Mouse (Mus musculus): ENCODE data around the gene Cnmd.

Gene Cnmd

DNA sequence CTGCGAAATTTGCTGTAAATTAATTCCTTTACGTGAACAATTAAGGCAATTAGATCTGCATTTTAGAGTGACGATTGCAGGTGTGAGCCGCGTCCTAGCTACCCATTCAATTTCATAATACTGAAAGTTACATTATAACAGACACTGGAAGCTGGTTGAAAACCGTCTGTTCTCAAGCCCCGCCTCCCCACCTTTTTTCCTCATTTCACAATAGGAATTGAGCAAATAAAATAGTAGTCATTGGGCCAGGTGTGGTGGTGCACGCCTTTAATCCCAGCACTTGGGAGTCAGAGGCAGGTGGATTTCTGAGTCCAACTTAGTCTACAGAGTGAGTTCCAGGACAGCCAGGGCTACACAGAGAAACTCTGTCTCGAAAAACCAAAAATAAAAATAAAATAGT, 19.9 kb downstream of the Cnmd start:
- no peak for DNase-seq (ENCODE audit: low read depth)

DNA sequence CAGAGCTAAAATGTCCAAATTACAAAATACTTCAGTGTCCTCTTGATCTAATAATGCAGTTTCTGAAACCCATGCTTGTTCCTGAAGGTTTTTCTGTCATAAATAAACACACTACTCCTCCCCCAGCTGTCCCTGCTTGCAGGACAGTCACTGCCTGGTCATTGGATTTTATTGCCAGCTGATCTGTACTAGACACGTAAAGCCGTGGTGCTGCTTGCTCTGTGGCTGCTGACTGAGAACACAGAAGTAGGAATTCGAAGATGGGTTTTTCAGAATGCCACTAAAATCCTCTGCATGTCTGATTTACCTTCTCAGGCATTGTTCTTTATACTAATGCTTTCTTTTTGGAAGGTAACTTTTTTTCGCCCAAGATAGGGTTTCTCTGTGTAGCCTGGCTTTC, 25.2 kb downstream of the Cnmd start:
- DNase-seq (ENCODE audit: low read depth): no peak

DNA sequence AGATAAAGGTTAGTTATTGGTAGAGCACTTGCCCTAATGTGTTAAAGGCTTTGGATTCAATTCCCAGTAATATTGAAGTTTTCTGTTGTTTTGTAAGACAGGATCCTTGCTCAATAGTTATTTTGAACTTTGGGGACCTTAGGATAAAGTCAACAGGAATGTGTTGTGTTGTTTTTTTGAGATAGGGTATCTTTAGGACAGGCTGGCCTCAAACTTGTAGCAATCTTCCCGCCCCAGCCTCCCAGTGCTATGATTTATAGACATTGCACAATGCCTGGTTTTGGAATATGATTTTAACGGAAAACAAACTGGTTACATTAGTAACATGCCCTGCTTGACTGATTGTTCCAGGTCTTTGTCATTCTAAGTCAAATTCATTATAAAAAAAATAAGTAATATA, 28.8 kb downstream of the Cnmd start:
- DNase-seq (ENCODE audit: low read depth): no peak

DNA sequence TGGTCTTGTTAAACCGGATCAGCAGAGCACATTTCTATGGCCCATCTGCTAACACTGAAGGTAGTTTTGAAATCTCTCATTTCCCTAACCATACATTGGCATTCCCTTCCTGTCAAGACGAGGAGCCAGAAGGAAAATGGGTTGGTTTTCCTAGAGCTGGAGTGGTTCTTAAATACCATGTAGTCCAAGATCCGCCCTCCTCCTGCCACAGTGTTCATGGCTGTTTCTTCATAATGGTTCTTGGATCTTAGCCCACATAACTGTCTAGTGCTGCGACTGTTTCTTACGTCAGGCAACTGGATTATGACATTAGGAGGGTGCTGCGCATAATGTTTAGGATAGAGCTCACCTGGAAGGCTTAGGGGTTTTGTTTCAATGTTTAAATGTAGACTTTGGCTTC, 29.6 kb downstream of the Cnmd start:
- peak; percentile 7 for DNase-seq (ENCODE audit: low read depth)

DNA sequence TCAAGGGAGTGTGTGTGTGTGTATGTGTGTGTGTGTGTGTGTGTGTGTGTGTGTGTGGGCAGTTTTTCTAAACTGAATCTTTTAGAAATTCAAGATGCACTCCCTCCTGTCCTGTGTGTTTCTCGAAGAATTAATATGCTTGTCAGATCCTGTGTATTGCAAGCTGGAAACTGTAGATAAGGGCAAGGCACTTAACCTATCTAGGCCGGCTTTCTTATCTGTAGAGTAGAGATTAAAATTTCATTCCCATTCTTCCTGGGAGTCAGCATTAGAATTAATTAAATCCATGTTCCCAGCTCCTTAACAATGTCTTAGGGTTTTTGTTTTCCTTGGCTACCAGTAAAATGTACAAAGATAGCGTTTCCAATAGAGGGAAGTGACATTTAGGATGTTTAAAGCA, 40.8 kb downstream of the Cnmd start:
- DNase-seq (ENCODE audit: low read depth): no peak

DNA sequence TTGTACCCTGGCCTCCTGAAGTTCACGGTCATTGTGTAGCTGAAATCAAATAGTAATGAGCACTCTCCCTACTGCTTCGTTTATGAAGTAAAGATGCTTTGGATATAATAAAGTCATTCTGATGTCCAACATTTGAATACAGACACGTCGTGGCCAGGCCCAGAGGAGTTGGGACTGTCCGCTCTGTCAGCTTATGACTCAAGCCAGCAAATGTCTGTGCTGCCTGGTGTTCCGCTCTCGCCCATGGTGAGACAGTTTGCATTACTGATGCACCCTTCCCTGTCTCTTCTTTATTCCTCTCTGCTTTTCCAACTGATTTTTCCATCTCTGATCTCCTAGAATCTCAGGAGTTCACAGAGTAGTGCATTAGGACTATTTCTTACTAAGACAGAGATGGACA, 42.2 kb downstream of the Cnmd start:
- no peak for DNase-seq (ENCODE audit: low read depth)

DNA sequence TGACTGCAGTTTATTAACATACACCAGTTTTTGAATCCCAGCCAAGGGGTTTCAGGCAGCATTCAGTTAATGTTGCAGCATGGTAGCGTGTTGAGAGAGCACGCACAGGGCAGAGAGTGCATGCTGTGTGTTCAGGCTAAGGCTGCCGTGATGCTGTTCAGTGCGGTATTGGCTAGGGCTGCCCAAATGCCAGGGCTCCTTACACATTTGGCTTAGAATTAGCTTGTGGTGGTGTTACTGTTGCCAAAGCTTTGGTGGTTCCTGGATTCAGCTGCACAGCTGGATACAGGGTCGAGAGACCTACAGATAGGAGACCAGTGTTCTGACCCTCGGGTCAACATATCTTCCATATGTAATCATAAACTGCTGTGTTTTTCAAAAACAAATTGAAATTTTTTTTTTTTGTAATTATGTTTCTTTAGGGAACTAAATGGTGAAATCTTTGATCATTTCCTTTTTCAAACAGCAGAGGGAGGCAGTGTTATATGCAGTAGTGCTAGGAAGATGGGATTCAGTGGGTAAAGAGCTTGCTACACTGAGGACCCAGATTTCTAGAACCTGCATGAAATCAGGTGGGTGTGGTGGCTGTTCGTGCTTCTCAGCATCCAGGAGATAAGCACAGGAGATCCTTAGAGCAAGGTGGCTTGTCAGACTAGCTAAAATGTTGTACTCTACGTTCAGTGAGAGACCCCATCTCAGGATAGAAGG, 44.7 kb downstream of the Cnmd start:
- DNase-seq (ENCODE audit: low read depth): peak; percentile 55

DNA sequence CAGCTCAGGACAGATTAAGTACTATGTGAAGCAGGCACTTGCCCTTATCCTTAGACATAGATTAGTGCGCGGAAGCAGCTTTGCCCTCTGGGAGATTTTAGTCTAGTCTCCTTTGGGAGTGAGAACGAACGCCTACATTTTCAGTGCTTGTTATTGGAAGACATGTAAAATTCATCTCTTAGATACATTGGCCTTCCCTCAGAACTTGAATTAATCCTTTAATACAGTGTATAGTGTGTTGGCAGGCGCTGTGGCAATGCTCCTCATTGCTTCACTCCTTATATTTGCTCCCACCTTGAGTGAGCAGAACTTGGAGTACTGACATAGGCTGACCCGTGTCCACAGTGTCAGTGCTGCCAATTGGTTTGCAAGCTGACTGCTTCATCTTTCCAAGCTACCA, 53.7 kb downstream of the Cnmd start:
- no peak for DNase-seq (ENCODE audit: low read depth)

DNA sequence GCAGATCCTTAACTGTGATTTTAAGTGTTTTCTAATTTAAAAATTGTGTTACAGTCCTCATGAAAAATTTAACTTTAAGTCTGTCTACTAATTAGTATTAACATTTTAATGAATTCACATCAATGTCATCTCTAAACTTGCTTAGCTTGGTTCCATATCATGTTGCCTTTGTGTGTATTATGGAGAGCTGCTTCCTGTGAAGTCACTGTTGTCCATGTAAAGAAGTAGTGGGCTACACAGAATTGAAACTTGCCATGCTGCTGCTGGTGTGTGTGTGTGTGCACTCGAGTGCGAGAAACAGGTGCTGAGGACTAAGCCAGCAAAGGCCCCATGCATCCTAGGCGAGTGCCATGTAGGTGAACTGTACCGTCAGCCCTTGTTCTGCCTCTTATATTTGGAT, 54.6 kb downstream of the Cnmd start:
- no peak for DNase-seq (ENCODE audit: low read depth)

DNA sequence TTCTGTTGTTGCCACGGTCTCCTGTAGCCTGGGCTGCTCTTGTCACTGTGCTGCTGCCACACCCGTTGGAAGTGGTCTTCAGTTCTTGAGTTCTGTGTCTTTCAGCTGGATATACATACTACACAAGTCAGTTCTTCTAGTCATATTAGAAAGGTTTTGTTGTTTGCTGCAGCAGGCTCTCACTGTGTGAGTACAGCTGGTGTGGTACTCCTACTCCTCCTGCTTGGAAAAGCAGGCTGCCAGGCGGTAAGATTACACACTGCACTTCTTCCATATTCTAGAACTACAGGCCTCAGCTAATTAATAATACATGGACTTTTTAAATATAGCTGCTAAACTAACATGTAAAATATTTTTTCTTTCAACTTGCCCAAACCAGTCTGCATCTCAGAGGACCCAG, 55.1 kb downstream of the Cnmd start:
- no peak for DNase-seq (ENCODE audit: low read depth)

DNA sequence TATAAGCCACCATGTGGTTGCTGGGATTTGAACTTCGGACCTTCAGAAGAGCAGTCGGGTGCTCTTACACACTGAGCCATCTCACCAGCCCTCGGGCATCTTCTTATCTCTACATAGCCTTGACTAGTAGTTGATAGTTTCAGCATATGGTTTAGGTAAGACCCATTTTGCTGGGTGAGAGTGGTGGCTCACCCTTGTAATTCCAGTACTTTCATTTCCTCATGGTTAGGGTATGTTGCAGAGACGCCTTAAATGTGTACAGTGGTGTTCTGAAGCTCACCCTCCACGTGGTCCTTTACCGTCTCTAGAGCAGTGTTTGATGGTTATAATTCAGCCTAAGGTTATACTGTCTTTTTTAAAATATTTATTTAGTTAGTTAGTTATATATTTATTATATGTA, 55.6 kb downstream of the Cnmd start:
- DNase-seq (ENCODE audit: low read depth): no peak

DNA sequence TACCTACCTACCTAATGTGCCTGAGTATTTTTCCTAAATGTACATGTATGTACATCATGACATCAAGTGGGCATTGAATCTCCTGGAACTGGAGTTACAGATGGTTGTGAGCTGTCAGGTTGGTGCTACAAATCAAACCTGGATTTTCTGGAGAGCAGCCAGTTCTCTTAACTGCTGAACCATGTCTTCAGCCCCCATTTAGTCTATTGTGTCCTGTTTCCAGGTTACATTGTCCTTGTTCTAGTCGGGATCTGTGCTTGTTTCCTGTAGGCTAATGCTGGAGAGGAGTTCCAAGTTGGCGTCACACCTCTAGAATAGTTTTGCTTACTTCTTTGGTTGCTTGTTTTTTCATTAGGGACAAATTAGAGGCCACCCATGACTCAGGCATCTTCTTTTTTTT, 56.1 kb downstream of the Cnmd start:
- DNase-seq (ENCODE audit: low read depth): no peak

DNA sequence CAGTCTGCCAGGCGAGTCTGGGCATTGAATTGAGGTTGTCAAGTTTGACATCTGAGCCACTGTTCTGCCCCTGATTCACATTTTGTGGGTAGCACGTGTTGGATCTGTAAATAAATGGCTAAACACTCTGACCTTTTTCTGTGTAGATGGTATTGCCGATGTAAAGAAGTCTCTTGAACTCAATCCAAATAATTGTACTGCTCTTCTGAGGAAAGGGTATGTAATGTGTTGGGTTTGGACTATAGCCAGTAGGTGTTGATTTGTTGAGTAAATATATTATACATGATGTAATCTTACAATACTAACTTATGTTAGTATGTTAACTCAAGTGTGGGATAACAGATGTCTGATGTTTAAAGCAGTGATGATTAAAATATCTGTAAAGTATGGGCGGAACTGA, 65.4 kb downstream of the Cnmd start:
- no peak for DNase-seq (ENCODE audit: low read depth)

DNA sequence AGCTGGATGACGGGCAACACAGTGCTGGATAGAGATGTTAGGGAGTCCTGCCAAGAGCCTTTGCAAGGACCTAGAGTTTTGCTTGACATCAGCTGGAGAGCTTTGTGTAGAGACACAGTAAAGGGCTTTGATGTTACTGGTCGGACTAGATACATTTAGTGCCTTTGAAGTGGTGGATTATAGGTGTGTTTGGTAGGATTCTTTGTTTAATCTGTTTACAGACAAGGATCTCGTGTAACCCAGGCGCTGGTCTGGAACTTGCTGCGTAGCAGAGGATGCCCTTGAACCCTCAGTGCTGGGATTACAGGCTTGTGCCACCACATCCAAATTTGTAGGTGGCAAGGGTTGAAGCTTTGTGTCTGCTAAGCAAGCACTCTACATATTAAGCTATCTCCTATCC, 67.9 kb downstream of the Cnmd start:
- no peak for DNase-seq (ENCODE audit: low read depth)

DNA sequence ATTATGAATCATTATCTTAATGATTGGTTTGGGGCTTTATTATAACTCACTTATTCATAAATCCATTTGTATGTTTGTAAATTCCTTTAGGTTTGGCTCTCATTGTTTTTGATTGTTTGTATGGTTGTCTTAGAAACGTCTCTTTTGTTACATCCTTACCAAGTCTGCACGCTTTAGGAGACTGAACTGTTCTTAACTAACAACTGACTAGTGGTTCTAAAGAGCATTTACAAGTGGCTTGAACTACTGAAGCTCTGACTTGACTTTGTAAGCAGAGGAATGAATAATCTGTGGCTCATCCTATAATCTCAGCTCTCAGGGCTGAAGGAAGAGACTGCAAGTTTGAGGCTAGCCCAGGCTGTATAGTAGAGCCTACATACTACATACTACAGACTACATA, 70.4 kb downstream of the Cnmd start:
- DNase-seq (ENCODE audit: low read depth): no peak

DNA sequence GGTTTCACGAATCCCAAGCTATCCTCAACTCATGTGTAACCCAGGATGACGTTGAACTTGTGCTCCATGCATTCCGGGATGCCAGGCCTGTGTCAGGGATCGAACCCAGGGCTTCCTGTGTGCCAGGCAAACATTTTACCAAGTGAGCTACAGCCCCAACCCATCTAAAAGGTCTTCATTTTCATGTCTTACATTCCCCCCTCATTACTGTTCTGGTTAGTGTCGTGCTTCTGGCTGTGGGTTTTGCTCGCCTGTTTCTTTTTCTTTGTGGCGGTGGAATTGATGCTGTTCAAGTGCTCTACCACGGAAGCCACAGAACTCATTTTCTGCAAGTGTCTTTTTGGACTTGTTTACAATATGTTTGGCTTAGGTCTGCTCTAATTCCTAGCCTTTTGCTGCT, 71.1 kb downstream of the Cnmd start:
- DNase-seq (ENCODE audit: low read depth): no peak

DNA sequence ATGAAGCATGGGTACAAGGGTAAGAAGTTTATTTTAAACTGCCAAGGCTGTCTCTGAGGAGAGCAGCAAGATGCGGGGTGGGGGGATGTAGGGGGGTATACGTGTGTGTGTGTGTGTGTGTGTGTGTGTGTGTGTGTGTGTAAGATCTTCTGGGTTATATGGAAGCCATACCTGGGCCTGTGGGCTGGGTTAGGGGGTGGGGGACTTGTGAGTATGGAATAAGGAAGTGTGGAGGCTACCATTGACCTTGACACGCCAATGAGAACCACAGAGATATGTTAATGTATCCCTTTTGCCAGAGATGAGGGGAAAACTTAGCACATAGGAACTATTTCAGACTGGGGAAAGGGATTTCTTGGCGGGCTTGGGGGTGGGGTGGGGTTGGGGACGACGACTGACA, 72.6 kb downstream of the Cnmd start:
- no peak for DNase-seq (ENCODE audit: low read depth)

DNA sequence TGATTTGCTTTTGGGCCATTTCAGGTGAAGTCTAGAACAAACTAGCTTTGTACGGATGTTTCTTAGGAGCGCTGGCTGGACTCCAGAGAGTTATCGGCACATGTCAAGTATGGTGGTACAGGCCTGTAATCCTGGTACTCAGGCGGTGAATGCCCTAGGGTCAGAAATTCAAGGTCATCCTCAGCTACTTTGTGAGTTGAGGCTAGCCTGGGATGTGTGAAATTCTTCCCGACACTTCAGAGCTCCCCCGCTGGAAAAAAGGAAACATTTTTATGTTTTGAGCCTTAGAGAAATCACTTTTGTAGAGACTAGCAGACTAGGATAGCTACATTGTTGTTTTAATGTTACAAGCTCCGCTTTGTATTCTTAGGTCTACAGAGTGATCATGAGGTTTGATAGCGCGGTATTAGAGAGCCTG, 73.4 kb downstream of the Cnmd start:
- DNase-seq (ENCODE audit: low read depth): peak; percentile 24

DNA sequence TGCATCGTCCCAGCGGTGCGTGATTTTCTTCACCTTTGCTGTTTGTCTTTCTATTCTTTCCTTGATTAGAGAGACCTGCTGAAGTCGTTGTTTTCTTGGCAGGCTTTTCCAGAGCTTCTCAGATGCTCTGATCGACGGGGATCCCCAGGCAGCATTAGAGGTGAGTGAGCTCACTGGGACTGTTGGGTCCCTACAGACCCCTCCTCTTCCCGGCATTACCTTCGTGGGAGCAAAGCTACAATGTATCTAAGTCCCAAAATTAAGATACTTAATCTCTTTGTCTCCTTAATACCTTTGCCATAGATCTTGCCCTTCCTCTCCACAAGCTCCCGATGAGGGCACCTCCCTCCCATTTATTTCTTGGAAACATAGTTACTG, 74.1 kb downstream of the Cnmd start:
- DNase-seq (ENCODE audit: low read depth): no peak
